Mouse (Mus musculus): ENCODE results near the gene Hist1h1a. TPM values are rescaled to one million over a fixed set of nuclear protein-coding genes. Genes with fewer than 3 reads are reported as not detected.
"Not testable (repeated sequence)": the region's sequence is repeated elsewhere in the genome, so short reads cannot be mapped to it uniquely, and the experiment has no call there.

Gene Hist1h1a
- total RNA-seq, 2 experiments from 2014 or later, result 5.3 to 7.9 TPM

- no peak for DNase-seq
These were observed 3.1 kb upstream of the Hist1h1a start for GRCm38 (mm10) chr13:23760240-23760971.

- DNase-seq, result peak; percentile 95
These were observed 2.2 kb upstream of the Hist1h1a start, which contains the start of gene Hist1h4a for GRCm38 (mm10) chr13:23760972-23761864. Hist1h4a (minus strand) TSS chr13:23761230.

GRCm38 (mm10) chr13:23761871-23762821, 1.3 kb upstream of the Hist1h1a start, which contains the start of gene Hist1h3a:
Hist1h3a (minus strand) TSS chr13:23762386.
- DNase-seq, result peak; percentile 57

- no peak for DNase-seq
These were observed 252 bp upstream of the Hist1h1a start for GRCm38 (mm10) chr13:23763242-23763585.

- DNase-seq, result no peak
These were observed 1.1 kb downstream of the Hist1h1a start for GRCm38 (mm10) chr13:23764324-23765171.

- DNase-seq, result no peak
These were observed 1.7 kb downstream of the Hist1h1a start for GRCm38 (mm10) chr13:23765172-23765513.

GRCm38 (mm10) chr13:23766772-23767171, 3.3 kb downstream of the Hist1h1a start:
- no peak for DNase-seq

GRCm38 (mm10) chr13:23768834-23769397, 5.5 kb downstream of the Hist1h1a start:
- no peak for DNase-seq

- DNase-seq, result not testable (repeated sequence)
These were observed 6.1 kb downstream of the Hist1h1a start, which contains the start of gene Trim38 for GRCm38 (mm10) chr13:23769613-23770012. Trim38 (plus strand) TSS chr13:23769913.

GRCm38 (mm10) chr13:23772561-23773313, 9.3 kb downstream of the Hist1h1a start:
- DNase-seq, result no peak

- no peak for DNase-seq
These were observed 14.9 kb downstream of the Hist1h1a start for GRCm38 (mm10) chr13:23778339-23778738.

- DNase-seq, result no peak
These were observed 15.6 kb downstream of the Hist1h1a start for GRCm38 (mm10) chr13:23779025-23779424.

GRCm38 (mm10) chr13:23792520-23792919, 29.1 kb downstream of the Hist1h1a start:
- no peak for DNase-seq

- DNase-seq, result no peak
These were observed 35.9 kb downstream of the Hist1h1a start for GRCm38 (mm10) chr13:23799405-23799804.

- no peak for DNase-seq
These were observed 41.1 kb downstream of the Hist1h1a start for GRCm38 (mm10) chr13:23804532-23804931.

GRCm38 (mm10) chr13:23806422-23807052, 43.1 kb downstream of the Hist1h1a start, which contains the start of gene Slc17a2:
Slc17a2 (plus strand) TSS chr13:23806993.
- no peak for DNase-seq
